In genomic region chr3:141887476-141888274, GRCm38 (mm10) we compare ENCODE assay signal across 9 mouse cellular contexts.
DNase-seq lines count a peak whose midpoint lies in the region; ATAC-seq and TF ChIP-seq lines count a peak whose summit lies in the region.
"Had no signal": no experiment of that assay in that cellular context is flagged by ENCODE, and none has a peak within 500 bp of the region (broad histone marks: within the 10 kb centered on the region; RNA-seq: fewer than 3 reads in every experiment).

No protein-coding gene starts in this region.

- H3K9ac ChIP-seq in heart, postnatal 0 days (replicated peaks; ENCODE audit: low read depth, low read length): no peak overlapping the region
- no peak overlapping the region for H3K9ac ChIP-seq in midbrain, embryonic 12.5 days (replicated peaks)
- H3K9ac ChIP-seq in midbrain, embryonic 15.5 days: no peak overlapping the region

- H3K36me3 ChIP-seq in heart, postnatal 0 days (replicated peaks; ENCODE audit: control insufficient read depth, insufficient read depth, low read length): no peaks in the 10 kb centered on the region
- H3K36me3 ChIP-seq in midbrain, embryonic 12.5 days: no peaks in the 10 kb centered on the region
- H3K36me3 ChIP-seq in midbrain, embryonic 15.5 days (replicated peaks): no peaks in the 10 kb centered on the region
- H3K36me3 ChIP-seq in forebrain, embryonic 10.5 days (replicated peaks): no peaks in the 10 kb centered on the region

- H3K9me3 ChIP-seq in heart, postnatal 0 days (replicated peaks; ENCODE audit: control insufficient read depth, low read length): no peaks in the 10 kb centered on the region
- no peaks in the 10 kb centered on the region for H3K9me3 ChIP-seq in midbrain, embryonic 12.5 days
- H3K9me3 ChIP-seq in midbrain, embryonic 15.5 days: no peaks in the 10 kb centered on the region
- H3K9me3 ChIP-seq in forebrain, embryonic 10.5 days: no peaks in the 10 kb centered on the region

- no peak overlapping the region for H3K4me2 ChIP-seq in heart, postnatal 0 days (ENCODE audit: low read depth, low read length)
- no peak overlapping the region for H3K4me2 ChIP-seq in midbrain, embryonic 12.5 days (replicated peaks)
- H3K4me2 ChIP-seq in midbrain, embryonic 15.5 days: no peak overlapping the region

- peak; percentile 11 for DNase-seq in heart, postnatal 0 days (ENCODE audit: low spot score)
- no peak for DNase-seq in heart, postnatal 36 days
- DNase-seq in forebrain, embryonic 10.5 days (ENCODE audit: extremely low spot score, low spot score): no peak
- DNase-seq in retina, postnatal 1 day: peak; percentile 65
- no peak for DNase-seq in thymus, postnatal 4 days
- no peak for DNase-seq in frontal cortex, postnatal 25 days (ENCODE audit: low spot score in 2 of 2)
- DNase-seq: heart, postnatal 4 days had no signal

- H3K27ac ChIP-seq in heart, postnatal 0 days (ENCODE audit: low read depth): no peak overlapping the region
- no peak overlapping the region for H3K27ac ChIP-seq in midbrain, embryonic 12.5 days (replicated peaks)
- H3K27ac ChIP-seq in midbrain, embryonic 15.5 days: no peak overlapping the region
- H3K27ac ChIP-seq in forebrain, embryonic 10.5 days: peak overlapping the region; percentile 44; the same call in 1 of the 2 replicates

- intact Hi-C loops in heart, postnatal 36 days (cut with DNase I): loop anchor here (1.0 kb wide), 1 partner anchor 388 kb away; no protein-coding TSS in a partner anchor

- no peaks in the 10 kb centered on the region for H3K4me1 ChIP-seq in heart, postnatal 0 days (ENCODE audit: control insufficient read depth, insufficient read depth)
- peaks cover 6% of the 10 kb centered on the region; the same call in 1 of the 2 replicates for H3K4me1 ChIP-seq in midbrain, embryonic 12.5 days
- H3K4me1 ChIP-seq in midbrain, embryonic 15.5 days: no peaks in the 10 kb centered on the region
- peaks cover 33% of the 10 kb centered on the region for H3K4me1 ChIP-seq in forebrain, embryonic 10.5 days

- no peak overlapping the region for H3K4me3 ChIP-seq in heart, postnatal 0 days (ENCODE audit: low read depth, low read length)
- H3K4me3 ChIP-seq in midbrain, embryonic 12.5 days: no peak overlapping the region
- H3K4me3 ChIP-seq in midbrain, embryonic 15.5 days: no peak overlapping the region
- H3K4me3 ChIP-seq in forebrain, embryonic 10.5 days: no peak overlapping the region

- ATAC-seq in heart, postnatal 0 days (ENCODE audit: insufficient read depth, low read depth): no peak
- ATAC-seq in midbrain, embryonic 12.5 days (ENCODE audit: low FRiP score, low read depth): peak; percentile 70
- no peak for ATAC-seq in midbrain, embryonic 15.5 days (replicated peaks)

- TF ChIP-seq CTCF in heart, postnatal 0 days (IDR thresholded peaks at IDR 0.05; ENCODE audit: low read depth): peak; percentile 54

- WGBS in heart, postnatal 0 days: 49% methylated on average over 4 of the region's 4 CpGs
- 48% methylated on average over 4 of the region's 4 CpGs for WGBS in midbrain, embryonic 12.5 days
- 35% methylated on average over 4 of the region's 4 CpGs for WGBS in midbrain, embryonic 15.5 days
- WGBS in forebrain, embryonic 10.5 days: 45% methylated on average over 4 of the region's 4 CpGs

- no peak for TF ChIP-seq EP300 in heart, postnatal 0 days (IDR thresholded peaks at IDR 0.05; ENCODE audit: low read depth)

- no peaks in the 10 kb centered on the region for H3K27me3 ChIP-seq in heart, postnatal 0 days (ENCODE audit: control insufficient read depth, insufficient read depth, low read length)
- no peaks in the 10 kb centered on the region for H3K27me3 ChIP-seq in midbrain, embryonic 12.5 days
- H3K27me3 ChIP-seq in midbrain, embryonic 15.5 days (replicated peaks): no peaks in the 10 kb centered on the region
- no peaks in the 10 kb centered on the region for H3K27me3 ChIP-seq in forebrain, embryonic 10.5 days (ENCODE audit: poor library complexity, severe bottlenecking)

Comparison
In these comparisons a context has a peak if more than half of its experiments do, and no peak if none do; other contexts are left out.
1. DNase-seq: peak in heart, postnatal 0 days (single experiment) and retina, postnatal 1 day (single experiment); none in heart, postnatal 36 days (0 of 2), forebrain, embryonic 10.5 days (single experiment), thymus, postnatal 4 days (single experiment) and frontal cortex, postnatal 25 days (0 of 2).